Mouse (Mus musculus): Measurements from ENCODE around the gene Gpr146.
"Not testable (repeated sequence)": the region's sequence is repeated elsewhere in the genome, so short reads cannot be mapped to it uniquely, and the experiment has no call there.

Gpr146 gene

DNA sequence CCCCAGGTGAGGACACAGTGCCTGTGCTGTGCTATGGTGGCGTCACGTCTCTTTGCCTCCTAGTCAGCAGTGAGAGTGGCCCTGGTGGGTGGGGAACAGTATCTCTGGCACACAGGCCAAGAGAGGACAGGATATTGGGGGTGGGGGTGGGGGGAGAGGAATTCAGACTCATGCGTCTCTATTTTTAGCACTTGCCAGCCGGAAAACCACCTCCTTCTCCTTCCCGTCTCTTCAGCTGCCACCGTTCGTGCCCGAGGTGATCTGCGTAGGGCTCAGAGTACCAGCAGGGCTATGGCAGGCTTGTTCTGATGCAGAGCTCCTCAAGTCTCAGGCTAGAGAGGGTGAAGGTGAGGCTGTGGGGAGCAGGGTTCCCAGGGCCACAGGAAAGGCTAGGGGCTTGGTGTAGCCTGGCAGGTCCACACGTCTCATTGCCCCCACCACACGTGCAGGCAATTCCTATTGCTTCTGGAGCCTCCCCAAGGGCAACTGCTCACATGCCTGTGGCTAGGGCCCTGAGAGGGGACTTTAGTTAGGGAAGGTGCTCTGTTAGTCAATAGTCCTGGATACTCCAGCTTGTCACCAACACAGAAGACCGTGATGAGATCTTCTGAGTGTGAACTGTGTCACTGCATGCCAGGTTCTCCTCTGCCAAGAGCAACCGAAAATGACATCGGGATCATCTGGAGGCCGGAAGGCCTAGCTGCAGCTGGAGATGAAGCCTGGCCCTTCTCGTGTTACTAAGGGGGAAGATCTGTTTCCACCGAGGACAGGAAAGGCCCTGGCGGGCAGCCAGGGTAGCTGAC, at the start of gene Gpr146:
Gpr146 (plus strand) TSS at position 230 of the 803 bp plus-strand sequence.
- no peak for DNase-seq

DNA sequence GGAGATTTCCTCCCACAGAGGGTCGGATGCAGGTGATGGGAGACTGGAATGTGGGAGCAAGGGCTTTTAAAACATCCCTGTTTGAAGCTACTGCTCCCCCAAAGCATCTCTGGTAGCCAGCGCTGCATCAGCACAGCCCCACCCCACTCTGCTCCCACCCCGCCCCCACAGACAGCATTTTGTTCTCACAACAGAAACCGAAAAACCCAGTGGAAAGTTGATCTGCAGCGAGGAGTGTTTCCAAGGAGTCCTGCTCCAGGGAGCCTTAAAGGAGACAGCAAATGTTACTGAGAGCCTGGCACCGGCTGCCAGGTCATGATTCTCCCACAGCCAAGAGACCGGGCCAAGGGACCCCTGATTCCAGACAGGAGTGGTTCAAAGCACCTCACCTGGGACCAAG, 46.7 kb upstream of the Gpr146 start:
- DNase-seq: no peak

DNA sequence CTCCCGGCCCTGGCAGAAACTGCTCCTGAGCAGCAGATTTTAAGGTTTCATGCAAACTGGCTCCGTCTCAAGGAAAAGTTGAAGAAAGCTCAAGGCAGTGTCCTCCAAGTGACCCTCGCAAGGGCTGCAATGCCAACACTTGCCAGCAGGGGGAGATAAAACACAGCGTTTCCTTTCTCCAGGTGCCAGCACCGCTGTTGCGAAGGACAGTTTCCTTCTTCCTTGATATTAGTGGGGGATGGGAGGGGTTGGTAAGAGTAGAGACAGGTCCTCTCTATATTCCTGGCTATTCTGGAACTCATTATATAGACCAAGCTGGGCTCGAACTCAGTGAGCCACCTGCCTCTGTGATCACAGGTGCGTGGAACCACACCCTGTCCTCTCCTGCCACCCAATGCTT, 45.8 kb upstream of the Gpr146 start:
- peak; percentile 79 to 88 for DNase-seq

DNA sequence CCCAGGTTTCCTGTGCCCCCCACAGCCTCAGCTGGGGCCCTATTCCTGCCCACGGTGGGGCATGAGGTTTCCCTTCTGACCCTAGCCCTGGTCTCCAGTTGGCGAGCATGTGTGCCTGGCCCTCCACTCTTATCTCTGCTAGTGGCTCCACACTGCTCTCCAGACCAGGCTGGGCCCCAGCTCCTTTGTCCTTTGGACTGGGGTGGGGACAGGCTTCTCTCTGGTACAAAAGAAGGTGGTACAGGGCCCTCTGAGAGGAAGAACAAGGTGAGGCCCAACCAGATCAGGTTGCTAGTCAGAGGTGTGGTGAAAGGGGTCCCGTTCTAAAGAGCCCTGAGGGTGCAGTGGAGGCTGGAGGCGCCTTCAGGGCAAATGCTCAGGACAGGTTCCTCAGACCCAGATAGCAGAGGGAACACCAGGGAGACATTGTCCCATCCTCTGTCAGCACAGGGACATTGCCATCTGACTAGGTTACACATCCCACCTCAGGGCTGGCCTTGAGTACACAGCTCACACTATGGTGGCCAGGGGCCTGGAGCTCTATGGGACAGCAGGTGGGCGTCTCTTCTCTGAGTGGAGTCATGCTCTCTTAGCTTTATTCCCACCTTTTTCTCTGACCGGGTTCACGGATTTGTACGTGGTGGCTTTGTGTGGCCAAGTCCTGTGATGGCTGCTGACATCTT, 44.8 kb upstream of the Gpr146 start:
- DNase-seq: no peak

DNA sequence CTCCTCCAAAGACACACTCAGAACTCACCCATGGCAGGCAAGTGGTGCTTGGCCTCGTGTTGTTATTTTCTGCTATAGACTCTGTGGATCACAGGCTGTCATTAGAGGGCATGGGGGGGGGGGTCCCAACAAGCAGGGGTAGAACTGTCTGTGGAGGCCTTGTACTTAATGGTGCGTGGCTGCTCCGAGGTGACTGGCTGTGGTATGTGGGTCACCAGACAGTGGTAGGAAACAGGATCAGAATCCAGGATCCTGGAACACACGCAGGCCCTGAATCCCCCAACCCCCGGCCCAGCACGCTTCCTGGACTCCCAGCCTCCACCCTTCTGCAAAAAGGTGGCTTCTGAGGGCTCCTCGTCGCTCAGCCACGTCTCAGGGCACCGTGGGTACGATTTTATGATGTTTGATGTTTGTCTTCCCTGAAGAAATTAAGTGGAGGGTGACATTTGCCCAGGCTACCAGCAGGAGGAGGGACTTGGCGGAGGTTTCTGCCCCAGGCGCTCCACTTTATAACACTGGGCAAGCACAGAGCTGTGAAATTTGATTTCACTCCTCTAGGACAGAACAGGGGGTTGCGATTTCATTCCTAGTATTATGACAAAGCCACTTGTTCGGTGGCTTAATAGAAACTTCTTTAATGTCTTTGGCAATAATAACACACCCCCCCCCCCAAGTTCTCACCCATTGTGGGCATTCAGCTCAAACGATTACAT, 44.0 kb upstream of the Gpr146 start:
- DNase-seq: no peak

DNA sequence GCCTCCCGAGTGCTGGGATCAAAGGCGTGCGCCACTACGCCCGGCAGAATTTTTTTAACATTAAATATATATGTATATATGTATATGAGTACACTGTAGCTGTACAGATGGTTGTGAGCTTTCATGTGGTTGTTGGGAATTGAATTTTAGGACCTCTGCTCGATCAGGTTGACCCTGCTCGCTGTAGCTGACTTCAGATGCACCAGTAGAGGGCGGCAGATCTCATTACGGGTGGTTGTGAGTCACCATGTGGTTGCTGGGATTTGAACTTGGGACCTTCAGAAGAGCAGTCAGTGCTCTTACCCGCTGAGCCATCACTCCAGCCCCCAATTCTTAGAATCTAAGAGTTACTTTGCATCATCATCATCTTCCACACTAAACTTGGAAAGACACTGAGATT, 43.1 kb upstream of the Gpr146 start:
- DNase-seq: not testable (repeated sequence)

DNA sequence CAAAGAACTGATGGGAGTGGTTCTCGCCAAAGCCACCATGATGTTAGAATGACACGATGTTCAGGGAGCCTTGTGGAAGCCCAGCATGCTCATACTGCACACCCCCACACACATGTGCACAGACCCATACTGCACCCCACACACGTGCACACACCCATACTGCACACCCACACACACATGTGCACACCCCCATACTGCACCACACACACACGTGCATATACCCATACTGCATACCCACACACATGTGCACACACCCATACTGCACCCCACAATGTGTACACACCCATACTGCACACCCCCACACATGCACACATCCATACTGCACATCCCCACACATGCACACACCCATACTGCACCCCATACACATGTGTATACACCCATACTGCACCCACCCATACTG, 41.9 kb upstream of the Gpr146 start:
- DNase-seq: no peak

DNA sequence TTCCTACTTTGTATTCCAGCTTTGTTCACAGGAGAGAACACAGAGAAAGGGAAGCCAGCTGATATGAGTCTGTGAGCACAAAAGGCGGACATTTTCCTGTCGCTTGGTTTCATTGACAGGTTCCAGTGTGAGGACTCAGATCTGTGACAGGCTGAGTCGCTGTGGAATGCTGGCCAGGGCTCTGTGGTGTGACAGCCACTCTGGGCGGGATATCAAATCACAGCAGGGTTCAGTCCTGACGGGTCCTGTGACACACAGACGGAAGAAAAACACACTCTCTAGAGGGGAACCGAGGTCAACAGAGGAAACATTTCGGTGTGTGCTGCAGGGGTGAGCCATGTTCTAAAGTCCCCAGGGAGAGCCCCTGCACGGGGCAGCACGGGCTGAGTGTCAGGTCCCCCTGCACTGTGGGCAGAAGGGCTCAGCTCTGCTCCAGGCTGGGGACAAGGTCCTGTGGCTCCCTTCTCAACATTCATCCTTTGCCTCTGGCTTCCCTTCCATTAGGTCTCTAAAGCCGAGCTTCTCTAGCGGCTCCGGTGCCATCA, 39.6 kb upstream of the Gpr146 start:
- peak; percentile 87 to 89 for DNase-seq

DNA sequence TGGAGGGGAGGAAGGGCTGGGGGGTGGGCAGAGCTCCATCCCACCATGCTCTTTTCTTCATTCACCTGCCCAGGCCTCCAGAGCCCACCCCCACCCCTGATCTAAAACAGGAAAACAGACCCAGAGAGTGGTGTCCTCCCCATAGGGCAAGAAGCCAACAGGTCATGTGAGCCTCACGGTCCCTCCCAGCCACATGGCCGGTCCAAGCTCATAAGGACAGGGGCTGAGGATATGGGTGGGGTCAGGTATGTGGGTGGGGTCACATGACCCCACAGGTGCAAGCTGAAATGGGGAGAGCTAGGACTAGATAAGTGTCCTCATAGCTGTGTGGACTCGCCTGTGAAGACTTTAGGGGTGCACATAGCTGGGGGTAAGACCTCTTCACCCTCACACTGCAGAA, 39.1 kb upstream of the Gpr146 start:
- peak; percentile 50 to 53 for DNase-seq

DNA sequence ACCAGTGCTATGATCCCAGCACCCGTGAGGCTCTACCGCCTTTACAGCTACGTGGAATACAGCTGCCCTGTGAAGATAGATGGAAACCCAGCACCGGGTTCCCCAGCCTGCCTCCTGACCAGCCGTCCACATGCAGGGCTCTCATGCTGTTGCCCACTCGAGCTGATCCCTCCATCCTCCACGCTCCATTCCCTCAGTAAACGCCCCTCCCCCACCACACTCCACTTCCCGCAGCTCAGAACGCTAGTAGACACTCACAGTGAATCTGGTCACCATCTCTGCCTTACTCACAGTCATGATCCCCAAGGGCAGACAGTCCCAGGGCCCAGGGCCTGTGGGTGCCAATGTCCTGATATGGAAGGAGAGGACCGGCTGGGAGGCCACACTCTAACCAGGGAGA, 38.6 kb upstream of the Gpr146 start:
- DNase-seq: no peak

DNA sequence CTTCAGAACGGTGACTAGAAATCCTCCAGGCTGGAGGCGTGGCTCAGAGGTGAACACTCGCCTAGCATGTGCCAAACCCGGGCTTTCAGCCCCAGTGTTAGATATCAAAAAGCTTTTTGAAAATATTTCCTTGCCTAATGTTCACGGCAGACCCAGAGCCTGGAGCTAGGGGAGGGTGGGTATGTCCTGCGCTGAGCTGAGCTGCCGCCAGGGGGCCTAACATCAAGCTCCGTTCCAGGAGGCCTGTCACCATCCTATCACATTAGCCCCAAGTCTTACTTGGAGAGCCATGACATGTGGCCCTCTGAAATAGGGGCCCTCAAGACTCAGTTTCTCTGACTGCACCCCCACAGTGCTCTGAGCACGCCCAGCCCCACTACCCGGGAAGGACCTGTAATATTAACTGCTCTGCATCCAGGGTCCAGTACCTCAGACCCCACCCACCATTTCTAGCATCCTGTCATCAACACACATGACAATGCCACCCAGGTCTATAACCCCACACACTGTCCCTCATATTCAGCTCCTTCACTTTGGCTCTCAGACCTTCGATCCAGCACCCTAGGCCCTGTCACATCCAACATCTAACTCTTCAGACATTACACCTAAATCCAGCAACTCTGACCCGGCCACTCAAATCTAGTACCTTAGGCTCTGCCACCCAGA, 33.3 kb upstream of the Gpr146 start:
- DNase-seq: peak; percentile 74 to 77

DNA sequence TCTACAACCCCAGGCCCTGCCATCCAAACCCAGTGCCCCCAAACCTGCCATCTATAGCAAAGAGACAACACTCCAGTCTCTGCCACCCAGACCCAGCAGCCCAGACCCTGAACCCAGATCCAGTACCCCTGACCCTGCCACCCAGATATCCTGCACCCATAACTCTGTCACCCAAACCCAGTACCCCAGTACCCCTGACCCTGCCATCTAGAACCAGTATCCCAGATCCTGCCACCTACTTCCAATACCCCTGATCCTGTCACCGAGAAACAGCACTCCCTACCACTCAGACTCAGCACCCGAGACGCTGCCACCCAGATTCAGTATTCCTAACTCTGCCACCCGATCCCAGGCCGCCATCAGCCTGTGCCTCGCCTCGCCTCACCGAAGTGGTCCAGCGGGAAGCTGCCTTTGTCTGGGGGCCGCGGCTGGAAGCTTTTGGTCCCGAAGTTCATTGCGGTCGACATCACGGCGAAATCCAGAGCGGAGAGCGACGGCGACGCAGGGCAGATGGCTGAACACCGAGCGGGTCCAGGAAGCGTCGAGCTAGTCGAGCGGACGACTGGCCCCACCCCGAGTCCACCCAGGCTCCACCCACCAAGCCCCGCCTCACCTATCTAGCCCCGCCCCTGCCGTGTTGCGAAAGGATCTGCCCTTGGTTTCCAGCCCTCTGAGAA, 32.7 kb upstream of the Gpr146 start:
- peak; percentile 91 to 93 for DNase-seq

DNA sequence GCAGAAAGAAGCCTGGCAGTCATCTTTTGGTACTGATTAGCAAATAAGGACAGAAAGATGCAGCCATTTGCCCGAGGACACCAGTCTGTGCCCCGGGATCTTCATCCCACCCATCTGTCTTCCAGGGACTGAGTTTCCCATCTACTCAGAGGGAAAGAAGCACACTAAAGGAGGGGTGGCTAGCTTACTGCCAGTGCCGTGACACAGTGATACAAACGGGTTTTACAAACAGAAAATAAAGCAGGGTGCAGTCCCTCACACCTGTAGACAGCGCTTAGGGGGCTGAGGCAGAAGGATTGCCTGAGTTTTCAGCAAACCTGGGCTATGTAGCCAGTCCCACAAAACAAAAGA, 32.2 kb upstream of the Gpr146 start:
- DNase-seq: no peak

DNA sequence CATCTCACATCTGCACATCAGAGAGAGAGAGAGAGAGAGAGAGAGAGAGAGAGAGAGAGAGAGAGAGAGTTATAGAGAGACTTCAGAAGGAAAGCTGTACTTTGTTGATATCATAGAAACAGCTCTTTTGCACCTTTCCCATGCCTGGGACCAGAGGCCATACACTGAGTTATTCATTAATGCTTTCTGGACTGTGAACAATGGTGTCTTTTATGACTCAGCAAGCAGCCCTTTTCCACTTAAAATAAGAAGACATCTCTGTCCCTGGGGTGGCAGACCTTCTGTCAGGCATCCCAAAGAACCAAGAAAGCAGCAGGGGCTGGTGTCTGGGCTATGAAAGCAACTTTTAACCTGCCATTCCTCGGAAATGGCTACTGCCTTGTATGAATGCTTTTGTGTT, 30.3 kb upstream of the Gpr146 start:
- DNase-seq: no peak

DNA sequence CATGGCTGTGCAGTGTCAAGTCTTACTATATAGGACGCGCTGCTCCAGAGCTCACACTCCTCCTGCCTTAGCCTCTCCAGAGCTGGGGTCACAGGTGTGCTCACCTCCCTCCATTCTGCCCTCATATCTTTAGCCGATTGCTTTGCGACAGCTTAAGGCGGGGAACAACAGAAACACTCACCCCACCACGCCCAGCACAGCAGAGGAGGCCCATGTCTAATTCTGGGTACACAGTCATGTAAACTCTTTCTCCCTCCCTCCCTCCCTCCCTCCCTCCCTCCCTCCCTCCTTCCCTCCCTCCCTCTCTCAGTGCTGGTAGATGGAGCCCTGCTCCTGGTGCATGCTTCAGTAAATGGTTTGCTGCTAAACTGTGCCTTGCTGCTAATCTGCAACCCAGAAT, 27.8 kb upstream of the Gpr146 start:
- no peak for DNase-seq

DNA sequence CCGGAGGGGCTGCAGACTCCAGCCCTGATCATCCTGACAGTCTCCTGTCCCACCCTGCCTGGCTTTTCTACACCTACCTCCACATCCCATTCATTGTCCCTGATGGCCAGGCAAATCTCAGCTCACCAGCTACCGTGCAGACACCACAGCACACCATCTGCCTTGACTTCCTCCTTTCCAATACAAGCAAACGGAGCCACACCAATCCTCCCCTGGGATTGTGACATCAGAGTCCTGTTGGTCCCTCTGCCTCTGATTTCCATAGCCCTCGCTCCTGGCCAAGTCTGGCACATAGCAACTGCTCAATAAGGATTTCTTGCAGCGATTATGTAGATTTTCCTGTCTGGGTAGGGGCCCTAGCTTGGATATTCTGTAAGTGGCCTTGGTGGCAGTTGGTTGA, 26.4 kb upstream of the Gpr146 start, which contains the start of gene Cox19:
Cox19 (minus strand) TSS at position 285 of the 400 bp plus-strand sequence.
- no peak for DNase-seq

DNA sequence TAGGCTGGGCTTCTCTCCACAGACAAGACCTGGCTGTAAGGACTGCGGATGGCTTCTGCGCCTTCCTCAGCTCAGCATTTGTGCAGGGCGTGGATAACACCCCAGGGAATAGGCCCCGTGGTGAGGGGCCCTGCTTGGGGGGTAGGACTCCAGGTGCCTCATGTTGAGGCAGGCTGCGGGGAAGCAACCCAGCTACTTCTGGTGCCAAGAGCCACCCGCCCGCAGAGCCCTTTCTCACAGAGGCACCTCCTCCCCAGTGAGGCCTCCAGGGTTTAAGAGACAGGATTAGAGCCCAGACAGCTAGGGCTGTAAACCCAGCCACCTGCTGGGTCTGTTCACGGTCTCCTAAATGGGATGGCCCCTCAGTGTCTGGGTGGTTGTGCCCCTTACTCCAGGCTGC, 25.9 kb upstream of the Gpr146 start:
- no peak for DNase-seq

DNA sequence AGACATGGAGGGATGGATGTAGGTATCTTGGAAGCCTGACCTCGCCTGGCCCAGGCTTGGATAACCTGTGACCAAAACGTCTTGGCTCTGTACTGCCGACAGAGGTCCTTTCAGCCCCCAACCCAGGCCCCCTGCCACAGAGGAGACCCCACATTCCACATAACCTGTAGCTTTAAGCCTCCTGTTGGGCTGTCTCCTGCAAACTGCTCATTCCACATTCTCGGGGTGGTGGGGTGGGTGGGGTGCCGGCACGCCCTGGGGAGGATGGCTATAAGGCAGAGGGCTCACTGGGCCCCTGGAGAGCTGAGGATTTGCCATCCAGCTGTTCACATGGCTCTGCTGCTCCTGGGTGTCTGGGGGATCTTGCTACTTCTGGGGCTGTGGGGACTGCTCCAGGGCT, 25.2 kb upstream of the Gpr146 start, which contains the start of gene Cyp2w1:
Cyp2w1 (plus strand) TSS at position 301 of the 400 bp plus-strand sequence.
- DNase-seq: no peak

DNA sequence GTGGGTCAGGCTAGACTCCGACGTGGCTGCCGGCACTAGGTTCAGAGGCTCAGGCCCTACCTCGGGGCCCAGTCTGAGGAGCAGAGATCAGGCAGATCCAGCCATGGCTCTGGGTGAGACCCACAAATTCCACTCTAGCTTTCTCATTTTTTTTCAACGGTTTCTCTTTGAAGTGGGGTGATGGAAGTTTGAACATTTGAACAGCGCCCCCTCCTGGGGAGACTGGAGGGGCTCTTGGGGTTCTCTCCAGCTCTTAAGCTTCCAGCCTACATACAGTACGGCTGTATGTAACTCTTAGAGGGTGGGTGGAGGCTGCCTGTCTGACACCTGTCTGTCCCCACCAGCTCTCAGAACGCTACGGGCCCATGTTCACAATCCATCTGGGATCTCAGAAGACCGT, 24.0 kb upstream of the Gpr146 start:
- no peak for DNase-seq

DNA sequence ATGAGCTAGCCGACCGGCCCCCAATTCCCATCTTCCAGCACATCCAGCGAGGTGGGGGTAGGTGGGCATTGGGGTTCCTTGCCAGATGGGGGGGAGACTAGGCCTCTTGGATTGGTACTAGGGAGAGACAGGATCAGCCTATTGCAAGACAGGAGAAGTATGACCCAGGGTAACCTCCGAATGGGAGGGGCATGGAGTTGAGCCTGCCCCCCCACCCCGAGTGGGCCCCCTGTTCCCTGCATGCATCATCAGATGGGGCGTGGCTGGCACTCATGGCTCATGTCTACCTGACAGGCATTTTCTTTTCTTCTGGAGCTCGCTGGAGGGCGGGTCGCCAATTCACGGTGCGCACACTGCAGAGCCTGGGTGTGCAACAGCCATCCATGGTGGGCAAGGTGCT, 23.6 kb upstream of the Gpr146 start:
- no peak for DNase-seq

DNA sequence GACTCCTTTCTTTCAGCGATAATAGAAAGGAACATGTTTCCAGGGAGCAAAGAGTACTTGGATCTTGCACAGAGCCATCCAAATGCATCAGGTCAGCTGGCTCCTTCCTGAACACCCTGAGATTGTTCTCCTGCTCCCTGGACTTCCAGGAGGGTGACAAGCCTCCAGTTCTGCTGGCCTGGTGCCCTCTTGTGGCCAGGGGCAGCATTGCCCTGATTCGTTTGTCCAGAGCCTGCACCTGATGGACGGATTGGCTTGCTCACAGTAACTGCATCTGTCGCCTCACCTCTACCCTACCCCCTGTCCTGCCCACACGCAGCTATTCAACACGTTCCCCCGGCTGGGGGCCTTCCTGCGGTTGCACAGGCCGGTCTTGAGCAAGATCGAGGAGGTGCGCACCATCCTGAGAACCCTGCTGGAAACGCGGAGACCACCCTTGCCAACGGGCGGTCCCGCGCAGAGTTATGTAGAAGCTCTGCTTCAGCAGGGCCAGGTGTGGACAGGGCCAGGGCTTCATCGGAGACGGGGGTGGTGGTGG, 22.2 kb upstream of the Gpr146 start:
- DNase-seq: peak; percentile 91

DNA sequence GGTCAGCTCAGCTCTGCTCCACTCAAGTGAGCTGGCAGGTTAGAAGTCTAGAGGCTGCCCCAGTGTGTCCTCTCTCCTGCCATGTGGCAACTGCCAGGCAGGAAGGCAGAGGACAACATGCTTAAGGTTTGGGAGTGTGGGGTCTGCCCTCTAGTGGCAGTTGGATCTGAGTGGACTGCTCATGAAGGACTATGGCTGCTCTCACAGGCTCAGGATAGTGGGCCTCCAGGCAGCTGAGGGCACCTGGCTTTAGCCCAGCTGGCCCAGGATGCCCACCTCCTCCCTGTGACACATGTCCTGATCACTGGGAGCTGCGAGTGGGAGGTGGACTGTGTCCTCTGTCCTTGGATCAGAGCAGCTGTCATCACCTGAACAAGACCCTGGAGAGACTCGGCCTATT, 18.8 kb upstream of the Gpr146 start:
- peak; percentile 53 to 55 for DNase-seq
